Mouse (Mus musculus): Measurements from ENCODE around the gene Arvcf. TPM values are rescaled to one million over a fixed set of nuclear protein-coding genes. Genes with fewer than 3 reads are reported as not detected.

Arvcf gene
- total and polyA plus RNA-seq, 2 experiments from 2014 or later, result 22.5 to 62.1 TPM

GRCm38 (mm10) chr16:18353106-18353505, 5.1 kb downstream of the Arvcf start:
- Histone ChIP-seq H3K4me1 (ENCODE audit: control insufficient read depth, insufficient read depth) (peaks cover 3% of the 10 kb centered on the region; the same call in 1 of the 2 replicates), H3K4me3 (ENCODE audit: low read depth, low read length) (no peak overlapping the region), H3K27ac (ENCODE audit: low read depth) (no peak overlapping the region), H3K9ac (replicated peaks; ENCODE audit: low read depth, low read length) (no peak overlapping the region), H3K9me3 (replicated peaks; ENCODE audit: control insufficient read depth, low read length) (no peaks in the 10 kb centered on the region), H3K4me2 (ENCODE audit: low read depth, low read length) (no peak overlapping the region), H3K36me3 (replicated peaks; ENCODE audit: control insufficient read depth, insufficient read depth, low read length) (no peaks in the 10 kb centered on the region), H3K27me3 (ENCODE audit: control insufficient read depth, insufficient read depth, low read length) (peaks cover 15% of the 10 kb centered on the region)
- WGBS, result 36% methylated on average over 1 of the region's 1 CpGs
- ATAC-seq (ENCODE audit: insufficient read depth, low read depth) (no peak), DNase-seq (ENCODE audit: low spot score) (no peak)
- TF ChIP-seq EP300 (IDR thresholded peaks at IDR 0.05; ENCODE audit: low read depth) (no peak), CTCF (IDR thresholded peaks at IDR 0.05; ENCODE audit: low read depth) (no peak)

DNA sequence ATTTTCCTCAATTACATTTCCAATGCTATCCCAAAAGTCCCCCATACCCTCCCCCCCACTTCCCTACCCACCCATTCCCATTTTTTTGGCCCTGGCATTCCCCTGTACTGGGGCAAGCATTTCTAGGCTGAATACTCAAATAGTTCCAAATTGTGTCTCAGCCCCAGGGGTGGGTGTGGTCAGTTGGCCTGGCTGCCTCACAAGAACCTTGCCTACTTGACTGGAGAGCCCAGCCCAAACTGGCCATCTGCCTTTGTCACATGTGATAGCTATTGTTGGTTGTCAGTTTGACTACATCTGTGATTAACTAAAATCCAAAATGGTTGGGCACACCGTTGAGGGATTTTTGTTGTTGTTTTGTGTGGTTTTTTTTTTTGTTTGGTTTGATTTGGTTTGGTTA, 9.0 kb downstream of the Arvcf start:
- no peak overlapping the region for H3K4me3 ChIP-seq (ENCODE audit: low read depth, low read length)
- H3K9me3 ChIP-seq (replicated peaks; ENCODE audit: control insufficient read depth, low read length), result no peaks in the 10 kb centered on the region
- no peak overlapping the region for H3K27ac ChIP-seq (ENCODE audit: low read depth)
- H3K4me2 ChIP-seq (ENCODE audit: low read depth, low read length), result no peak overlapping the region
- DNase-seq (ENCODE audit: low spot score) (no peak), ATAC-seq (ENCODE audit: insufficient read depth, low read depth) (no peak)
- no peaks in the 10 kb centered on the region for H3K36me3 ChIP-seq (replicated peaks; ENCODE audit: control insufficient read depth, insufficient read depth, low read length)
- H3K4me1 ChIP-seq (ENCODE audit: control insufficient read depth, insufficient read depth), result no peaks in the 10 kb centered on the region
- no peak overlapping the region for H3K9ac ChIP-seq (replicated peaks; ENCODE audit: low read depth, low read length)
- 83% methylated on average over 1 of the region's 1 CpGs for whole genome bisulfite sequencing
- no peaks in the 10 kb centered on the region for H3K27me3 ChIP-seq (ENCODE audit: control insufficient read depth, insufficient read depth, low read length)
- TF ChIP-seq EP300 (IDR thresholded peaks at IDR 0.05; ENCODE audit: low read depth) (no peak), CTCF (IDR thresholded peaks at IDR 0.05; ENCODE audit: low read depth) (no peak)

DNA sequence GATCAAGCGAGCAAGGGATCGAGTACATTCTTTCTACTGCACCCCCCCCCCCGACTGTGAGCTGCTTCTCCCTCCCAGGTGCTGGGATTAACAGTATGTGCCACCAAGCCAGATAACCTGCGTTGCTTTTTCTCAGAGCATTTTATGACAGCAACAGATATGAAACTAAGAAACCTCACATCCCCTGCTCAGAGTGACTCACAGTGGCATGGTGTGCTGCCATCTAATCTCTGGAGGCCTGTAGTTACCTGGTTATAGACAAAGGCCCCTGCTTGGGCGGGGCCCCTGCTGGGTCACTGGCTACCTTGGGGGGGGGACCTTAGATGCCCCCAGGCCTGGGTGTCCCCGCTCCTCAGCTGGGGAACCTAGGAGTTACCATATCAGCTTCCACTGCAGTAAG, 10.0 kb downstream of the Arvcf start:
- Histone ChIP-seq H3K9me3 (replicated peaks; ENCODE audit: control insufficient read depth, low read length) (no peaks in the 10 kb centered on the region), H3K27ac (ENCODE audit: low read depth) (no peak overlapping the region), H3K36me3 (replicated peaks; ENCODE audit: control insufficient read depth, insufficient read depth, low read length) (no peaks in the 10 kb centered on the region), H3K27me3 (ENCODE audit: control insufficient read depth, insufficient read depth, low read length) (no peaks in the 10 kb centered on the region), H3K9ac (replicated peaks; ENCODE audit: low read depth, low read length) (no peak overlapping the region), H3K4me3 (ENCODE audit: low read depth, low read length) (no peak overlapping the region), H3K4me1 (ENCODE audit: control insufficient read depth, insufficient read depth) (no peaks in the 10 kb centered on the region), H3K4me2 (ENCODE audit: low read depth, low read length) (no peak overlapping the region)
- 78% methylated on average over 6 of the region's 6 CpGs for WGBS
- DNase-seq (ENCODE audit: low spot score) (no peak), ATAC-seq (ENCODE audit: insufficient read depth, low read depth) (no peak)
- TF ChIP-seq EP300 (IDR thresholded peaks at IDR 0.05; ENCODE audit: low read depth), result no peak
- no peak for TF ChIP-seq CTCF (IDR thresholded peaks at IDR 0.05; ENCODE audit: low read depth)

DNA sequence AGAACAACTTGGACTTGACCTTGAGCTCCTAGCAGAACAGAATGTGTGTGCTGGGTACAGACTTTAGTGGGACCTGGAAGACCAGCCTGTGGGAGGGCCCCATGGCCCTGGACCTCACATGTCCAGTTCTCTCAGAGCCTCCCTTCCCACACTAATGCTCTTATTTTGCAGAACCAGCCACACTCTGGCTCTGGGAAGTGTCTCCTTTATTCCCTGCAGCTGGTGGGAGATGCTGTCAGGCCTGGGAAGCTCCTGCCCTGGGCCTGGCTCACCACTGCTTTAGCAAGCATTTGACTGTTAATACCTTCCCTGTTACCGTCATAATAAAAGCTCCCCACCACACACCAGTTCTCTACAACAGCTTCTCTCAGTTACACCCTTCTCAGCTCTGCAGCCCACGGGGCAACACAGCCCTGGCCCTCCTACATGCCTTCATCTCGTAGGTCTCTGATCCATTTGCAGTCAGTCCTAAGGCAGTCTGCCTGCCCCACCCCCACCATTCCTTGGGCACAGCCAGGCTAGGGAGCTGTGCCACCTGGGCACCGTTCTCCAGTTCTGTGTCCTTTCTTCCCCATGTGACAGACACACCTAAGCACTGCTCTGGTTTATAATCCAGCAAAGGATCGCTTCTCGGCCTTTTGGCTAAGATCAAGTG, 12.3 kb downstream of the Arvcf start:
- no peak overlapping the region for H3K4me2 ChIP-seq (ENCODE audit: low read depth, low read length)
- no peak for ATAC-seq (ENCODE audit: insufficient read depth, low read depth)
- no peaks in the 10 kb centered on the region for H3K9me3 ChIP-seq (replicated peaks; ENCODE audit: control insufficient read depth, low read length)
- no peak overlapping the region for H3K9ac ChIP-seq (replicated peaks; ENCODE audit: low read depth, low read length)
- no peak for TF ChIP-seq EP300 (IDR thresholded peaks at IDR 0.05; ENCODE audit: low read depth)
- TF ChIP-seq CTCF (IDR thresholded peaks at IDR 0.05; ENCODE audit: low read depth), result no peak
- H3K27ac ChIP-seq (ENCODE audit: low read depth), result no peak overlapping the region
- 76% methylated on average over 6 of the region's 6 CpGs for WGBS
- no peaks in the 10 kb centered on the region for H3K27me3 ChIP-seq (ENCODE audit: control insufficient read depth, insufficient read depth, low read length)
- H3K4me1 ChIP-seq (ENCODE audit: control insufficient read depth, insufficient read depth), result no peaks in the 10 kb centered on the region
- no peak overlapping the region for H3K4me3 ChIP-seq (ENCODE audit: low read depth, low read length)
- H3K36me3 ChIP-seq (replicated peaks; ENCODE audit: control insufficient read depth, insufficient read depth, low read length), result no peaks in the 10 kb centered on the region
- no peak for DNase-seq (ENCODE audit: low spot score)

GRCm38 (mm10) chr16:18362948-18363347, 15.0 kb downstream of the Arvcf start:
- H3K4me2 ChIP-seq (ENCODE audit: low read depth, low read length), result no peak overlapping the region
- DNase-seq (ENCODE audit: low spot score) (no peak), ATAC-seq (ENCODE audit: insufficient read depth, low read depth) (no peak)
- no peak overlapping the region for H3K9ac ChIP-seq (replicated peaks; ENCODE audit: low read depth, low read length)
- H3K27me3 ChIP-seq (ENCODE audit: control insufficient read depth, insufficient read depth, low read length), result no peaks in the 10 kb centered on the region
- WGBS, result 68% methylated on average over 8 of the region's 8 CpGs
- TF ChIP-seq CTCF (IDR thresholded peaks at IDR 0.05; ENCODE audit: low read depth) (no peak), EP300 (IDR thresholded peaks at IDR 0.05; ENCODE audit: low read depth) (no peak)
- no peaks in the 10 kb centered on the region for H3K36me3 ChIP-seq (replicated peaks; ENCODE audit: control insufficient read depth, insufficient read depth, low read length)
- H3K27ac ChIP-seq (ENCODE audit: low read depth), result no peak overlapping the region
- H3K4me1 ChIP-seq (ENCODE audit: control insufficient read depth, insufficient read depth), result no peaks in the 10 kb centered on the region
- H3K4me3 ChIP-seq (ENCODE audit: low read depth, low read length), result no peak overlapping the region
- no peaks in the 10 kb centered on the region for H3K9me3 ChIP-seq (replicated peaks; ENCODE audit: control insufficient read depth, low read length)

DNA sequence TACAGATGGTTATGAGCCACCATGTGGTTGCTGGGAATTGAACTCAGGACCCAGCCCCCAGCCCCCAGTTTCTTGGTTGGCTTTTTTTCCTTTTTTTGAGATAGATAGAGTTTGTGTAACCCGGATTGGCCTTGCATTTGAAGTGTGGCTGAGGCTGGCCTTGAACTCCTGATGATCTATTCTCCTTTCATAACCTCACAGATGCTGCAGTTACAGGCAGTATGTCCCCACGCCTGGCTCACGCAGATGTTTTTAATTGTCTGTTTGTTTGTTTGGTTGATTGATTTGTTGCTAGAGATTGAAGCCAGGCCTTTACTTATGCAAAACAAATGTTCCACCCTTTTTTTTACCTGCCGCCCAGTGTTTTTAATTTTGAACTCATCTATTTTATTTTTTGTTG, 18.9 kb downstream of the Arvcf start:
- no peak for ATAC-seq (ENCODE audit: insufficient read depth, low read depth)
- TF ChIP-seq EP300 (IDR thresholded peaks at IDR 0.05; ENCODE audit: low read depth) (no peak), CTCF (IDR thresholded peaks at IDR 0.05; ENCODE audit: low read depth) (no peak)
- WGBS, result 92% methylated on average over 4 of the region's 4 CpGs

More for the DNA sequence above, 18.9 kb downstream of the Arvcf start:
- Histone ChIP-seq H3K4me2 (ENCODE audit: low read depth, low read length) (no peak overlapping the region), H3K27me3 (ENCODE audit: control insufficient read depth, insufficient read depth, low read length) (no peaks in the 10 kb centered on the region), H3K4me3 (ENCODE audit: low read depth, low read length) (no peak overlapping the region), H3K9me3 (replicated peaks; ENCODE audit: control insufficient read depth, low read length) (no peaks in the 10 kb centered on the region), H3K4me1 (ENCODE audit: control insufficient read depth, insufficient read depth) (no peaks in the 10 kb centered on the region), H3K9ac (replicated peaks; ENCODE audit: low read depth, low read length) (no peak overlapping the region), H3K36me3 (replicated peaks; ENCODE audit: control insufficient read depth, insufficient read depth, low read length) (no peaks in the 10 kb centered on the region), H3K27ac (ENCODE audit: low read depth) (no peak overlapping the region)
- no peak for DNase-seq (ENCODE audit: low spot score)
